Mouse (Mus musculus): ENCODE results near the gene Pus1. TPM values are rescaled to one million over a fixed set of nuclear protein-coding genes. Genes with fewer than 3 reads are reported as not detected.

The Pus1 gene
- polyA plus RNA-seq, 1 experiment from 2014 or later, result 19.8 TPM

DNA sequence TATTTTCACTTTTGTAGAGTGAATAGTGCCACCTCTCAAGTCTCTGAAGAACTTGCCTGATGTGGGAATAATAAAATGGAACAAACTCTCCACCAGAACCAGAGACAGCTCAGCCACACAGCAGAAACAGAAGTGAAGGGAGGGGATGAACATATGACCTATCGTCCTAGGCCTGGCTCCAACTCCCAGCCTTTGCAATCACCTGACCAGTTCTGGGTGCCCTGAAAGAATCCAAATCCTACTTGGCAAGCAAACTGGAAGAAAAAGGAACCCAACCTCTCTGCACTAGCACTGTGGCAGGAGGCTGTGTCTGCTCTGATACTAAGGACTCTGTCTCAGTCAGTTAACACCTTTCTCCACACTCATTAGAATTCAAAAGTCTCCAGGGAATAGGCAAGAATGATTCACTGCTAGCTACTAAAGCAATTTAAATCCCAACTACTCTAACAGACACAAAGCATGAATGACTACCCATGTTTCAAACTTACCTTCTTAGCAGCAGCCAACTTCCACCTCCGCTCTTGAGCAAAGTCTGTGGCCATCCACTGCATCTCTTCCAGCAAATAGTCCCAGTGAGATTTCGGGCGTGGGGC lies 47.1 kb downstream of the Pus1 start:
- 94% methylated on average over 4 of the region's 4 CpGs for WGBS
- H3K4me1 ChIP-seq (ENCODE audit: control insufficient read depth, insufficient read depth, low read depth, low read length), result no peaks in the 10 kb centered on the region
- peaks cover 25% of the 10 kb centered on the region for H3K36me3 ChIP-seq (ENCODE audit: control insufficient read depth, insufficient read depth, low read length)
- H3K9me3 ChIP-seq (ENCODE audit: control insufficient read depth, low read length), result no peaks in the 10 kb centered on the region
- no peak overlapping the region for H3K4me3 ChIP-seq (ENCODE audit: low read length)
- no peak overlapping the region for H3K4me2 ChIP-seq (ENCODE audit: low read length)
- no peak overlapping the region for H3K27ac ChIP-seq (ENCODE audit: low read depth, low read length)
- no peak for ATAC-seq
- no peak overlapping the region for H3K9ac ChIP-seq (ENCODE audit: low read depth, low read length)
- H3K27me3 ChIP-seq (replicated peaks; ENCODE audit: control insufficient read depth, insufficient read depth, low read length), result no peaks in the 10 kb centered on the region

GRCm38 (mm10) chr5:110731227-110731626 lies 49.2 kb downstream of the Pus1 start:
- H3K27ac ChIP-seq (ENCODE audit: low read depth, low read length), result no peak overlapping the region
- no peaks in the 10 kb centered on the region for H3K9me3 ChIP-seq (ENCODE audit: control insufficient read depth, low read length)
- ATAC-seq, result no peak
- H3K4me1 ChIP-seq (ENCODE audit: control insufficient read depth, insufficient read depth, low read depth, low read length), result no peaks in the 10 kb centered on the region
- no peak overlapping the region for H3K4me3 ChIP-seq (ENCODE audit: low read length)
- peaks cover 16% of the 10 kb centered on the region for H3K36me3 ChIP-seq (ENCODE audit: control insufficient read depth, insufficient read depth, low read length)
- WGBS, result 90% methylated on average over 2 of the region's 2 CpGs
- no peak overlapping the region for H3K4me2 ChIP-seq (ENCODE audit: low read length)
- H3K9ac ChIP-seq (ENCODE audit: low read depth, low read length), result no peak overlapping the region
- H3K27me3 ChIP-seq (replicated peaks; ENCODE audit: control insufficient read depth, insufficient read depth, low read length), result no peaks in the 10 kb centered on the region

DNA sequence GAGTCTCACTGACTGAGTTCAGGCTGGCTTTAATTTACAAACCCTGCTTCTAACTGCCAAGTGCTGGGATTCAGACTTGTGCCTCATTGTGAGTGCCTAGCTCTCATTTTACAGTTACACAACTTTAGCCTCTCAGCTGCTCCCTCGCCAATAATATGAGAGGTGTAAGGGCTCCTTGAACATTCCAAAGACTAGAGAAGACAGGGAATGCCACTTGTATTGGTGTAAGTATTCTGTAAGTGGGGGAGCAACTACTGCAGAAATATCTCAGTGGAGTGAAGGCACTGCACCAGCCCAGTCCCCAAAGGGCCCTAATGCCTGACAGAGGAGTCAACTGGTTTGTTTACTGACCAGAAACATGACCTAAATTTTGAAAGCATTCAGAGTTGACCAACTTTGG lies 52.6 kb downstream of the Pus1 start:
- 94% methylated on average over 1 of the region's 1 CpGs for WGBS
- Histone ChIP-seq H3K4me1 (ENCODE audit: control insufficient read depth, insufficient read depth, low read depth, low read length) (no peaks in the 10 kb centered on the region), H3K36me3 (ENCODE audit: control insufficient read depth, insufficient read depth, low read length) (peaks cover 28% of the 10 kb centered on the region), H3K9me3 (ENCODE audit: control insufficient read depth, low read length) (no peaks in the 10 kb centered on the region), H3K4me2 (ENCODE audit: low read length) (no peak overlapping the region), H3K4me3 (ENCODE audit: low read length) (no peak overlapping the region), H3K27me3 (replicated peaks; ENCODE audit: control insufficient read depth, insufficient read depth, low read length) (no peaks in the 10 kb centered on the region), H3K27ac (ENCODE audit: low read depth, low read length) (no peak overlapping the region), H3K9ac (ENCODE audit: low read depth, low read length) (no peak overlapping the region)
- no peak for ATAC-seq

Other genes with a start within 250 kb of the Pus1 start
- 24.9 and 26.0 TPM in 2 replicates for gene Galnt9, start 236.3 kb downstream of the Pus1 start, polyA plus RNA-seq (2015; fragmentation: Nextera tagmentation; extraction: Ambion mirVana)
- 48.5 and 49.2 TPM in 2 replicates for gene Noc4l, start 127.2 kb downstream of the Pus1 start, polyA plus RNA-seq (2015; fragmentation: Nextera tagmentation; extraction: Ambion mirVana)
- gene Ddx51, start 127.2 kb downstream of the Pus1 start, polyA plus RNA-seq (2015; fragmentation: Nextera tagmentation; extraction: Ambion mirVana), result 13.2 and 16.4 TPM in 2 replicates
- gene Ep400, start 9.9 kb downstream of the Pus1 start, polyA plus RNA-seq (2015; fragmentation: Nextera tagmentation; extraction: Ambion mirVana), result 40.0 and 53.4 TPM in 2 replicates
- gene Ulk1, start 29.4 kb upstream of the Pus1 start, polyA plus RNA-seq (2015; fragmentation: Nextera tagmentation; extraction: Ambion mirVana), result 20.7 and 23.8 TPM in 2 replicates
- gene Hscb, start 59.1 kb upstream of the Pus1 start, polyA plus RNA-seq (2015; fragmentation: Nextera tagmentation; extraction: Ambion mirVana), result 10.0 and 10.3 TPM in 2 replicates
- 6.2 and 7.4 TPM in 2 replicates for gene Chek2, start 59.3 kb upstream of the Pus1 start, polyA plus RNA-seq (2015; fragmentation: Nextera tagmentation; extraction: Ambion mirVana)
- 14.5 and 16.8 TPM in 2 replicates for gene Ttc28, start 99.1 kb upstream of the Pus1 start, polyA plus RNA-seq (2015; fragmentation: Nextera tagmentation; extraction: Ambion mirVana)

Measured in hindbrain, embryonic 16.5 days (tissue).